Mouse (Mus musculus): ENCODE measurements around the gene Pparg. TPM values are rescaled to one million over a fixed set of nuclear protein-coding genes. Genes with fewer than 3 reads are reported as not detected.

The Pparg gene
- total RNA-seq, 1 experiment from 2014 or later: 133 TPM

- DNase-seq: no peak
Observed at GRCm38 (mm10) chr6:115464661-115465060, 103.9 kb downstream of the Pparg start.

- no peak for DNase-seq
Observed at GRCm38 (mm10) chr6:115465463-115465862, 104.7 kb downstream of the Pparg start.

DNA sequence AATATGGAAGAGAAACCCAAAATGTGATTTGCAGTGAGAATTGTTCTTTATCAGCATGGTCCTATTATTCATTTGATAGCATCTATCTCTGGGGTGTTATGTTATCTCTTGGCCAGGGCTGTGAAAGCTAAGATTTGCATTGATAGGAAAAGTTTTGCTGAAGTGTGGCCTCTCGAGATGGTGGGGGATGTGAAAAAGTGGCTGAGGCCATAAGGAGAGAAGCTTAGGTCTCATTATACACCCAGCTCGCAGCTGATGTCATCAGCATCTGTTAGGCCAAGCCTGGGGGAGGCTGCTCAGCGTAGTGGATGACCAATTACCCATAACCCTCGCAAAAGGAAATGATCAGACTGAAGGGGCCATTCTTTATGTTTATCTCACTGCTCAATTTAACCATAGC, 105.1 kb downstream of the Pparg start:
- DNase-seq: no peak

DNA sequence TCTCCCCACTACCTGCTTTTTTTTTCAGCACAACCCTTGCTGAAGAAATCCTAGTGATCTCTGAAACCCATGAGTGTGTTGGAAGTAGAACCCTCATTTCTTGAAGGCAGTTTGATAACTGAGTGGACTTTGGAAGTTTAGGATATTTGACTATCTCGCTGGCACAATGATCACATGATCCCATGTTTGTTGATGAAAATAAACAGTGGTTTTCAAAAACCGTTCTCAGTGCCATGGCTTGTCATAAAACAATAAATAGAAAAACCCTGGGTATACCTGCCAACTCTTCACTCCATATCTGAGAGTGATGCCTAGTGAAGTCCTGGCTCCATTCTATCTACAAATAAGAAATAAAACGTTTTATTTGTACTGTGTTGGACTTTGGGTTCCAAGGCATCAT, 105.8 kb downstream of the Pparg start:
- no peak for DNase-seq

DNA sequence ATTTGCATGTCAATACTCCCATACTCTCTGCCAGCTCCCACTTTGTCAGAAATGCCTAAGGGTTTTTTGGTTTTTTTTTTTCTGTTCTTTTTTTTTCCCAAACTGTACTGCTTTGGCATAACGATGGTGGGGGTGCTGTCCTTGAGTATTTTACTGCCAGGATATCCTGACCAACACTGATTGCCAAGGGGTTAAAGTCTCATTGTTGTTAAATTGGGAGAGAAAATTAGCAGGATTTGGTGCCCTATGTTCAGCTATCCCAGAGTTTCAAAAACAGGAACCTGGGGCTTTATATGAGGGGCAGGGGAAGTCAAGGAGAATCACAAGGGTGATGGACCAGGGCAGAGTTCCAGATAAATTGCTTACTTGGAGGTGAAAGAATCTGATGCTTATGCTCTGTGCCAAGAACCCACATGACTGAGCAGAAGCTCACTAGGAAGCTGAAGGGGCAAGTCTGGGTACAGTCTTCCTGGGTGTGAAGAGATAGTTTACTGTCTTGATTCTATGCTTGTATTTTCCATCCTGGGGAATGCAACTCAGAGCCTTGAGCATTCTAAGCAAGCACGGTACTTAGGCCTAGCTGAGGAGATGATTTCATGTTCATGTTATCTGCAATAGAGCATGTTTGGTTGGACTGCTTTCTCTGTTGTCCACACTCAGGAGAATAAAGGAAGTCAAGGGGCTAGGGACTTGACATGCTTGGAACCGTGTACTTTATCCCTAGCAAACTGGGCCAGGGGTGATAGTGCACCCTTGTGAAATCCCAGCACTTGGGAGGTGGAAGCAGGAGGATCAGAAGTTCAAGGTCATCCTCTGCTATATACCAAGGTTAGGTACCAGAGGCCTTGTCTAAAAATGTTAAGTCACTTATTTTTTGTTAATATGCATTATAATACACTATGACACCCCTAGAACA, 109.2 kb downstream of the Pparg start:
- peak; percentile 24 for DNase-seq

DNA sequence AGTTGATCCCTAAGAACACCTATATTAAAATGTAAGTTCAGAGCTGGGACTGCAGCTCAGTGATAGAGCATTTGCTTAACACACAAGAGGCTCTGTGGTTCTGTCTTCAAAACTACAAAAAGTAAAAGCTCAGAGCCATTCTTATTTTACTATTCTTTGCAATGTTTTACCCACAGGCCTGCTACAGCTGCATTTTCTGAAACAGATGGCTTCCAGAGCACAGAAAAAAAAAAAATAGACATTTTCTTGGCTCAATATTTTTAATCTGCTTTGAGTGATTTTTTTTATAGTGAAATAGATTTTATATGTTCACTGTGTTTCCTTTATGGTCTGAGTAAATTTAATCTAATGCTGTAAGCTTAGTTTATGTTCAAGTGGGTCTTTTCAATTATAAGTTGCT, 111.2 kb downstream of the Pparg start:
- DNase-seq: no peak

- peak; percentile 44 for DNase-seq
Observed at GRCm38 (mm10) chr6:115477081-115477695, 116.4 kb downstream of the Pparg start.

GRCm38 (mm10) chr6:115479963-115480321, 119.2 kb downstream of the Pparg start:
- DNase-seq: no peak

- DNase-seq: peak; percentile 62
Observed at GRCm38 (mm10) chr6:115480322-115481017, 119.7 kb downstream of the Pparg start.

DNA sequence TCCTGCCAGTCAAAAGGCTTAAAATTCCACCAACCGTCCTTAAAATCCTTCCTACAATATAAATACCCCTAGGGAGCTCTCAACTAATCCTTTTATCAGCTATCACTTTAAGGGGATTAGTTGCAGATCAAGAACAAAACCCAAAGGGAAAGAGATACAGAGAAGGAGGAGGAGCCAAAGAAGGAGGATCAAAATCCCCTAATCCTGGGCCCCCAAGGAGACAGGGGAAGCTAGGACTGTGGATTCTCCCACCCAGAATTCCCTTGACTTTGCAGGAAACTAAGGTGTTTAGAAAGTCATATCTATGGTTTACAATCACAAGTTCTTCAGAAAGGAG, 120.2 kb downstream of the Pparg start:
- no peak for DNase-seq

- no peak for DNase-seq
Observed at GRCm38 (mm10) chr6:115481603-115482002, 120.9 kb downstream of the Pparg start.

GRCm38 (mm10) chr6:115485635-115486034, 124.9 kb downstream of the Pparg start:
- DNase-seq: peak; percentile 32

DNA sequence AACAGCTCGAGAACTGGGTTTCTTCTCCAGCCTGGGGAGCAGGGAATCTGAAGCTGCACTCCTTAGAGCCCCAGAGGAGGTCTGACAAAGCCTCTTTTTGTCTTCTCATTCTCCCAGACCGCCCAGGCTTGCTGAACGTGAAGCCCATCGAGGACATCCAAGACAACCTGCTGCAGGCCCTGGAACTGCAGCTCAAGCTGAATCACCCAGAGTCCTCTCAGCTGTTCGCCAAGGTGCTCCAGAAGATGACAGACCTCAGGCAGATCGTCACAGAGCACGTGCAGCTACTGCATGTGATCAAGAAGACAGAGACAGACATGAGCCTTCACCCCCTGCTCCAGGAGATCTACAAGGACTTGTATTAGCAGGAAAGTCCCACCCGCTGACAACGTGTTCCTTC, 129.1 kb downstream of the Pparg start:
- DNase-seq: no peak

DNA sequence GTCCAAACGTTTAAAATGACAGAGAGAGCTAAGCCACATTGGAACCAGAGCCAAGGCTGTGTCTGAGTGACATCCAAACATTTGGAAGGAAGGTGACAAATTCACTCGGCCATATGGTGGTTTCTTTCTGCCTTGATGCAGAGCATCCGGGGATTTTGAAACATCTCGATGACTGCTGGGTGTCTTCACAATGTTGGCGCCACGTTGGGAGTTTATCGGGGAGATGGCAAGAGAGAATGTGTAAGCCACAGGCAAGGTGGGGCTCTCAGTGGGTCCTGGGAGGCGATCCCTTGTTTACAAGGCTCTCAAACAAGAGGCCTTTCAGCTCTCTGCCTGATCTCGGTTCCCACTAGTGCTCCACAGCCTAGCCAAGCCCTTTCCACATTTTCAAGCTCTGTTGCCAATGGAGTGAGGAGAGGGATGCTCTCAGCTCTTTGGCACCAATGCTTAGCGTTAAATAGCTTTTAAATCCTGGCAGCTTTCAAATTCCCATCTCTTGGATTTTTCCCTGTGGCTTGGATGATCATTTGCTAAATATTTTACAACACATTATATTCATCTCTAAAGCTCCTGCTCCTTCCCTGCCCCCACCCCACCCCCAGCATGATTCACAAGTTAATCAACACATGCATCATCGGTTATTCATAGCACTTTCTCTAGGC, 132.3 kb downstream of the Pparg start:
- DNase-seq: no peak

- DNase-seq: no peak
Observed at GRCm38 (mm10) chr6:115493824-115494223, 133.1 kb downstream of the Pparg start.

DNA sequence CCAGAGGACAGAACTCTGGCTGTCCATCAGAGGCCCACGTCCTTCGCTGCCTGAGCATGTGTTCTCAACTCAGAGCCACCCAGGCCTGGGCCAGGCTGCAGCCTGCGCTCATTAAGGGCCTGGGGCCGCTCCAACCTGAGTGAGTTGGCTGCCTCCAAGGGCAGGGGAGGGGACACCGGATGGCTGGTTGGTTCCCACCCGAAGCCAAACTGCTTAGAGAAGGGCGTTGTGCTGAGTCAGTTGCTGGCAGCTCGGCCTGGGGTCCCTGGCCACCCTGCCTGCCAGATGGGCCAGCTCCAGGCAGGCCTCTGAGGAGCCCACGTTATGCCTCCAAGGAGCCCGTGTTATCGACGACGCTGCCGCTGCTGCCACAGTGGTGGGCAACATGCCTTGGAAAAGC, 138.8 kb downstream of the Pparg start:
- DNase-seq: peak; percentile 73

- DNase-seq: no peak
Observed at GRCm38 (mm10) chr6:115500234-115500633, 139.5 kb downstream of the Pparg start.

DNA sequence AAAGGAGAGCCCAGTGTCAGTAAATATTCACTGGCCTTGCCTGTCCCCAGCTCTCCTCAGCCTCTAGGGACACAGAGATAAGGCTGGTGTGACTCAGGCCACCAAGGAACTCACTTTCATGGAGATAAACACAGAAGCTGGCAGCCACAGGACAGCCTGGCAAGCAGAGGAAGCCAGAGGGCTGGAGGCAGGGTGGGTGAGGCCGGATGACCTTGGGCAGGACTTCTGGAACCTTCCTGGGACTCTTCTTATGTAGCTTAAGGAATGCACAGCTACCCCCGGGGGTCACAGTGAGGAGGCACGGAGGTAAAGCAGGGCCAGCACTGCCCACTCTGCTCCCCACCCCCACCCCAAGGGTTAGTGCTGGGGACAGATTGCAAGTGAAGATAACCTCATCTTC, 140.4 kb downstream of the Pparg start:
- peak; percentile 83 for DNase-seq

GRCm38 (mm10) chr6:115503038-115503437, 142.3 kb downstream of the Pparg start:
- DNase-seq: no peak

- DNase-seq: no peak
Observed at GRCm38 (mm10) chr6:115503549-115504159, 142.9 kb downstream of the Pparg start.

DNA sequence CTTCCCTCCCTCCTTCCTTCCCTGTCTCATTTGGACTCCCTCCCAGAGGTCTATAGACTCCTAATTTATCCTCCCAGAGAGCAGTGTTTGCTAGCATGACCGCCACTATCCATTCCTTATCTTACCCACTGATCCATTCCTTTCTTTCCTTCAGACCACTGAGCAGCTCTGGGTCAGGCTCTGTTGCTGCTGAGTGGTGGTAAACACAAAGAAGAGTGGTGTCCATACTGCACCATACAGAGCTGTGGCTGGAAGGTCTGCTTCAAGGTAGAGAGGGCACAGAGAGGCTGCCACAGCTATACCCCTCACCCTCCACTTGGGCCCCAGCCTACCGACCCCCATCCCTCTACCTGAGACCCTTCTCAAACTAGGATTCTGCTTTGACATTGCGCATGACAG, 143.4 kb downstream of the Pparg start:
- no peak for DNase-seq

GRCm38 (mm10) chr6:115504915-115505314, 144.2 kb downstream of the Pparg start:
- no peak for DNase-seq
